Mouse (Mus musculus): ENCODE results near the gene Id3. TPM values are rescaled to one million over a fixed set of nuclear protein-coding genes. Genes with fewer than 3 reads are reported as not detected.

Gene Id3
- polyA plus RNA-seq, 1 experiment from 2014 or later = 226 TPM

- Histone ChIP-seq H3K4me1 (ENCODE audit: control insufficient read depth, insufficient read depth, low read depth, low read length) (peaks cover 5% of the 10 kb centered on the region; the same call in 1 of the 2 replicates), H3K27me3 (replicated peaks; ENCODE audit: control insufficient read depth, insufficient read depth, low read length) (no peaks in the 10 kb centered on the region), H3K36me3 (ENCODE audit: control insufficient read depth, insufficient read depth, low read length) (no peaks in the 10 kb centered on the region), H3K4me3 (ENCODE audit: low read length) (no peak overlapping the region), H3K9ac (ENCODE audit: low read depth, low read length) (no peak overlapping the region), H3K4me2 (ENCODE audit: low read length) (no peak overlapping the region), H3K27ac (ENCODE audit: low read depth, low read length) (no peak overlapping the region), H3K9me3 (ENCODE audit: control insufficient read depth, low read length) (no peaks in the 10 kb centered on the region)
- ATAC-seq = no peak
- 96% methylated on average over 4 of the region's 4 CpGs for WGBS
Observed at GRCm38 (mm10) chr4:136152821-136153220, 9.5 kb downstream of the Id3 start.

GRCm38 (mm10) chr4:136154462-136154861 lies 11.2 kb downstream of the Id3 start:
- Histone ChIP-seq H3K27me3 (replicated peaks; ENCODE audit: control insufficient read depth, insufficient read depth, low read length) (no peaks in the 10 kb centered on the region), H3K36me3 (ENCODE audit: control insufficient read depth, insufficient read depth, low read length) (no peaks in the 10 kb centered on the region), H3K4me1 (ENCODE audit: control insufficient read depth, insufficient read depth, low read depth, low read length) (no peaks in the 10 kb centered on the region), H3K4me2 (ENCODE audit: low read length) (no peak overlapping the region), H3K9me3 (ENCODE audit: control insufficient read depth, low read length) (no peaks in the 10 kb centered on the region), H3K27ac (ENCODE audit: low read depth, low read length) (no peak overlapping the region), H3K4me3 (ENCODE audit: low read length) (no peak overlapping the region), H3K9ac (ENCODE audit: low read depth, low read length) (no peak overlapping the region)
- ATAC-seq = no peak
- 59% methylated on average over 9 of the region's 9 CpGs for WGBS

- Histone ChIP-seq H3K9me3 (ENCODE audit: control insufficient read depth, low read length) (no peaks in the 10 kb centered on the region), H3K27me3 (replicated peaks; ENCODE audit: control insufficient read depth, insufficient read depth, low read length) (no peaks in the 10 kb centered on the region), H3K4me3 (ENCODE audit: low read length) (no peak overlapping the region), H3K27ac (ENCODE audit: low read depth, low read length) (no peak overlapping the region), H3K4me2 (ENCODE audit: low read length) (no peak overlapping the region), H3K36me3 (ENCODE audit: control insufficient read depth, insufficient read depth, low read length) (no peaks in the 10 kb centered on the region), H3K4me1 (ENCODE audit: control insufficient read depth, insufficient read depth, low read depth, low read length) (peaks cover 5% of the 10 kb centered on the region), H3K9ac (ENCODE audit: low read depth, low read length) (no peak overlapping the region)
- ATAC-seq = no peak
- WGBS = 81% methylated on average over 6 of the region's 6 CpGs
Observed at GRCm38 (mm10) chr4:136158498-136158897, 15.2 kb downstream of the Id3 start.

GRCm38 (mm10) chr4:136159802-136160397 lies 16.6 kb downstream of the Id3 start:
- no peak overlapping the region for H3K4me2 ChIP-seq (ENCODE audit: low read length)
- no peak overlapping the region for H3K4me3 ChIP-seq (ENCODE audit: low read length)
- H3K27me3 ChIP-seq (replicated peaks; ENCODE audit: control insufficient read depth, insufficient read depth, low read length) = no peaks in the 10 kb centered on the region
- 0% methylated on average over 5 of the region's 5 CpGs for WGBS
- H3K9me3 ChIP-seq (ENCODE audit: control insufficient read depth, low read length) = no peaks in the 10 kb centered on the region
- H3K36me3 ChIP-seq (ENCODE audit: control insufficient read depth, insufficient read depth, low read length) = no peaks in the 10 kb centered on the region
- peaks cover 8% of the 10 kb centered on the region for H3K4me1 ChIP-seq (ENCODE audit: control insufficient read depth, insufficient read depth, low read depth, low read length)
- H3K9ac ChIP-seq (ENCODE audit: low read depth, low read length) = peak overlapping the region; percentile 37; the same call in 1 of the 2 replicates
- no peak overlapping the region for H3K27ac ChIP-seq (ENCODE audit: low read depth, low read length)
- peak; percentile 65 for ATAC-seq

- Histone ChIP-seq H3K27me3 (replicated peaks; ENCODE audit: control insufficient read depth, insufficient read depth, low read length) (no peaks in the 10 kb centered on the region), H3K4me2 (ENCODE audit: low read length) (peak overlapping the region; percentile 10; the same call in 1 of the 2 replicates), H3K9ac (ENCODE audit: low read depth, low read length) (peak overlapping the region; percentile 45; the same call in 1 of the 2 replicates), H3K36me3 (ENCODE audit: control insufficient read depth, insufficient read depth, low read length) (no peaks in the 10 kb centered on the region), H3K4me3 (ENCODE audit: low read length) (no peak overlapping the region), H3K9me3 (ENCODE audit: control insufficient read depth, low read length) (no peaks in the 10 kb centered on the region), H3K27ac (ENCODE audit: low read depth, low read length) (peak overlapping the region; percentile 20; the same call in 1 of the 2 replicates), H3K4me1 (ENCODE audit: control insufficient read depth, insufficient read depth, low read depth, low read length) (peaks cover 8% of the 10 kb centered on the region)
- WGBS = 2% methylated on average over 11 of the region's 11 CpGs
- peak; percentile 79 for ATAC-seq
Observed at GRCm38 (mm10) chr4:136163448-136163847, 20.2 kb downstream of the Id3 start.

GRCm38 (mm10) chr4:136164981-136165380 lies 21.7 kb downstream of the Id3 start:
- WGBS = 83% methylated on average over 8 of the region's 8 CpGs
- Histone ChIP-seq H3K36me3 (ENCODE audit: control insufficient read depth, insufficient read depth, low read length) (no peaks in the 10 kb centered on the region), H3K4me3 (ENCODE audit: low read length) (no peak overlapping the region), H3K9me3 (ENCODE audit: control insufficient read depth, low read length) (no peaks in the 10 kb centered on the region), H3K27ac (ENCODE audit: low read depth, low read length) (no peak overlapping the region), H3K27me3 (replicated peaks; ENCODE audit: control insufficient read depth, insufficient read depth, low read length) (no peaks in the 10 kb centered on the region), H3K4me2 (ENCODE audit: low read length) (no peak overlapping the region), H3K9ac (ENCODE audit: low read depth, low read length) (no peak overlapping the region), H3K4me1 (ENCODE audit: control insufficient read depth, insufficient read depth, low read depth, low read length) (peaks cover 3% of the 10 kb centered on the region)
- no peak for ATAC-seq

- H3K4me1 ChIP-seq (ENCODE audit: control insufficient read depth, insufficient read depth, low read depth, low read length) = peaks cover 10% of the 10 kb centered on the region
- no peak overlapping the region for H3K4me2 ChIP-seq (ENCODE audit: low read length)
- no peak overlapping the region for H3K4me3 ChIP-seq (ENCODE audit: low read length)
- H3K9ac ChIP-seq (ENCODE audit: low read depth, low read length) = no peak overlapping the region
- no peaks in the 10 kb centered on the region for H3K36me3 ChIP-seq (ENCODE audit: control insufficient read depth, insufficient read depth, low read length)
- no peak for ATAC-seq
- H3K27me3 ChIP-seq (replicated peaks; ENCODE audit: control insufficient read depth, insufficient read depth, low read length) = no peaks in the 10 kb centered on the region
- no peak overlapping the region for H3K27ac ChIP-seq (ENCODE audit: low read depth, low read length)
- H3K9me3 ChIP-seq (ENCODE audit: control insufficient read depth, low read length) = no peaks in the 10 kb centered on the region
- WGBS = 81% methylated on average over 3 of the region's 3 CpGs
Observed at GRCm38 (mm10) chr4:136167701-136168100, 24.4 kb downstream of the Id3 start.

- Histone ChIP-seq H3K9ac (ENCODE audit: low read depth, low read length) (no peak overlapping the region), H3K9me3 (ENCODE audit: control insufficient read depth, low read length) (no peaks in the 10 kb centered on the region), H3K27me3 (replicated peaks; ENCODE audit: control insufficient read depth, insufficient read depth, low read length) (no peaks in the 10 kb centered on the region), H3K4me2 (ENCODE audit: low read length) (no peak overlapping the region), H3K4me3 (ENCODE audit: low read length) (no peak overlapping the region), H3K27ac (ENCODE audit: low read depth, low read length) (no peak overlapping the region), H3K36me3 (ENCODE audit: control insufficient read depth, insufficient read depth, low read length) (no peaks in the 10 kb centered on the region), H3K4me1 (ENCODE audit: control insufficient read depth, insufficient read depth, low read depth, low read length) (peaks cover 13% of the 10 kb centered on the region)
- WGBS = 80% methylated on average over 4 of the region's 4 CpGs
- no peak for ATAC-seq
Observed at GRCm38 (mm10) chr4:136170401-136170800, 27.1 kb downstream of the Id3 start.

- no peaks in the 10 kb centered on the region for H3K9me3 ChIP-seq (ENCODE audit: control insufficient read depth, low read length)
- peak overlapping the region; percentile 100 for H3K4me2 ChIP-seq (ENCODE audit: low read length)
- H3K27ac ChIP-seq (ENCODE audit: low read depth, low read length) = no peak overlapping the region
- ATAC-seq = peak; percentile 58
- no peaks in the 10 kb centered on the region for H3K27me3 ChIP-seq (replicated peaks; ENCODE audit: control insufficient read depth, insufficient read depth, low read length)
- peak overlapping the region; percentile 64 for H3K4me3 ChIP-seq (ENCODE audit: low read length)
- peaks cover 13% of the 10 kb centered on the region for H3K4me1 ChIP-seq (ENCODE audit: control insufficient read depth, insufficient read depth, low read depth, low read length)
- H3K36me3 ChIP-seq (ENCODE audit: control insufficient read depth, insufficient read depth, low read length) = no peaks in the 10 kb centered on the region
- WGBS = 14% methylated on average over 12 of the region's 12 CpGs
- peak overlapping the region; percentile 70 for H3K9ac ChIP-seq (ENCODE audit: low read depth, low read length)
Observed at GRCm38 (mm10) chr4:136171455-136171854, 28.2 kb downstream of the Id3 start.
